Mouse (Mus musculus): ENCODE results near the gene Vtcn1.
A peak's percentile ranks its signal among the peaks of the same experiment; 100 is the strongest.

GRCm38 (mm10) chr3:100906916-100907315 lies 81.7 kb downstream of the Vtcn1 start:
- peak; percentile 26 for TF ChIP-seq CTCF (IDR thresholded peaks at IDR 0.05; ENCODE audit: low read depth)
- no peak for TF ChIP-seq EP300 (IDR thresholded peaks at IDR 0.05; ENCODE audit: low read depth)
